Mouse (Mus musculus): Measurements from ENCODE around the gene Myh15. TPM values are rescaled to one million over a fixed set of nuclear protein-coding genes. Genes with fewer than 3 reads are reported as not detected.
"Not testable (repeated sequence)": the region's sequence is repeated elsewhere in the genome, so short reads cannot be mapped to it uniquely, and the experiment has no call there.

The Myh15 gene
- polyA plus RNA-seq, 1 experiment from 2014 or later = not detected

- WGBS = 95% methylated on average over 12 of the region's 12 CpGs
- H3K27me3 ChIP-seq = no peaks in the 10 kb centered on the region
- no peak overlapping the region for H3K4me2 ChIP-seq (replicated peaks)
- H3K9me3 ChIP-seq = no peaks in the 10 kb centered on the region
- no peaks in the 10 kb centered on the region for H3K36me3 ChIP-seq
- H3K4me1 ChIP-seq = no peaks in the 10 kb centered on the region
- H3K4me3 ChIP-seq = no peak overlapping the region
- no peak overlapping the region for H3K27ac ChIP-seq (replicated peaks)
- ATAC-seq (ENCODE audit: low FRiP score, low read depth) = no peak
- H3K9ac ChIP-seq (replicated peaks) = no peak overlapping the region
Observed at GRCm38 (mm10) chr16:49167325-49167724, 110.0 kb downstream of the Myh15 start.

- H3K9me3 ChIP-seq = no peaks in the 10 kb centered on the region
- H3K4me2 ChIP-seq (replicated peaks) = no peak overlapping the region
- H3K4me1 ChIP-seq = 0 out of 2 replicates have a peak, but pooled peaks cover 6% of the 10 kb centered on the region
- WGBS = 100% methylated on average over 1 of the region's 1 CpGs
- no peak overlapping the region for H3K27ac ChIP-seq (replicated peaks)
- no peak overlapping the region for H3K4me3 ChIP-seq
- ATAC-seq (ENCODE audit: low FRiP score, low read depth) = no peak; the same call in 1 of the 2 replicates
- no peak overlapping the region for H3K9ac ChIP-seq (replicated peaks)
- H3K27me3 ChIP-seq = no peaks in the 10 kb centered on the region
- no peaks in the 10 kb centered on the region for H3K36me3 ChIP-seq
Observed at GRCm38 (mm10) chr16:49175077-49175476, 117.8 kb downstream of the Myh15 start.

DNA sequence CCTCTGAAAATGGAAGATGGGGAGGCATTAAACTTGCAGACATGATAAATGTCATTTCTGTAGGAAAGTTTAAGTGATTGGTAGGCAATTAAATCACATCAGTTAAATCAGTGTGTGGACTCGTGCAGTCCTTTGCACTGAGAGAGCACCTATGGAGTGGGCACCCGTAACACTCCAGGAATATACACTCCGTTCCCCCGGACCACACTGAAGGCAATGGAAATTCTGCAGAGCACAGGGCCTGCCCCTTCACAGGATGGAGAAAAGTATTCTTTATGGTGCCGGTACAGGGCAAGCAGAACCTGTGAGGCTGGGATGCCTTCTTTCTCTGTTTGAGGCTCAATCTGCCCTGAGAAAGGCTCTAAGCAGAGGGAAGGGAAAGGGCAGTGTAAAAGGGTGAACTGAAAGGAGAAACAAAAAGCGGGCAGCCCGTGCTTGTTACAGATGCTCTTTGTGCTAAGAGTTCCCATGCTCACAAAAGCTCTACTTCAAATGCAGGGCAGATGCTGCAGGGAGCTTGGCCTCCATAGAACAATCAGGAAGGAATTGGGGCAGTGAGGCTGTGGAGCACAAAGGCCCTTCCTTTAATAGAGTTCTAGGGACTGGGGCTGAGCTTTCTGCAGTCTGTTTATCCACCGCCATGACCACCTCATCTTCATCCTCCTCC is 118.6 kb downstream of the Myh15 start:
- 67% methylated on average over 8 of the region's 8 CpGs for WGBS
- peak; percentile 47; the same call in 1 of the 2 replicates for ATAC-seq (ENCODE audit: low FRiP score, low read depth)
- Histone ChIP-seq H3K4me2 (replicated peaks) (no peak overlapping the region), H3K36me3 (no peaks in the 10 kb centered on the region), H3K4me1 (0 out of 2 replicates have a peak, but pooled peaks cover 6% of the 10 kb centered on the region), H3K4me3 (no peak overlapping the region), H3K27me3 (no peaks in the 10 kb centered on the region), H3K27ac (replicated peaks) (no peak overlapping the region), H3K9ac (replicated peaks) (no peak overlapping the region), H3K9me3 (no peaks in the 10 kb centered on the region)

DNA sequence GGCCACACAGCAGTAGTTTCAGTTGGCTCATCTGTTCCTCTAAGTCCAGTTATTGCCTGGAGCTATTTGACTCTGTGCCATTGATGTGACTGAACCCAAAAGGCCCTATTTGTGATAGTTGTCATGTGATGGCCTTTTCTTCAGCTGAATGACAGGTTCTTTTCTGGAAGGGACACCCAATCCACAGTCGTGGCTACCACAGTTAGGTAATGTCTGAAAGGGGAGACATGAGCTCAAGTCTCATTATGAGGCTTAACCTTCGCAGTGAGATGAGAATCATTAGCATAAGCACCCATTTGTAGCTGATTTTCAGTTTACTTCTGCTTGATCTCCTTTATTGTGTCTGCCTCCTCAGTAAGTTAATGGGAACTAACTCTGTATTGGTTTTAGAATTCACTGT is 136.2 kb downstream of the Myh15 start:
- H3K36me3 ChIP-seq = no peaks in the 10 kb centered on the region
- H3K4me1 ChIP-seq = no peaks in the 10 kb centered on the region
- no peaks in the 10 kb centered on the region for H3K27me3 ChIP-seq
- 49% methylated on average over 2 of the region's 2 CpGs for WGBS
- no peak overlapping the region for H3K4me2 ChIP-seq (replicated peaks)
- no peak overlapping the region for H3K27ac ChIP-seq (replicated peaks)
- no peak overlapping the region for H3K4me3 ChIP-seq
- no peak overlapping the region for H3K9ac ChIP-seq (replicated peaks)
- H3K9me3 ChIP-seq = no peaks in the 10 kb centered on the region
- ATAC-seq (ENCODE audit: low FRiP score, low read depth) = peak; percentile 62

GRCm38 (mm10) chr16:49193986-49194385 is 136.7 kb downstream of the Myh15 start:
- Histone ChIP-seq H3K4me2 (replicated peaks) (no peak overlapping the region), H3K4me1 (no peaks in the 10 kb centered on the region), H3K27me3 (no peaks in the 10 kb centered on the region), H3K9ac (replicated peaks) (no peak overlapping the region), H3K36me3 (no peaks in the 10 kb centered on the region), H3K9me3 (no peaks in the 10 kb centered on the region), H3K27ac (replicated peaks) (no peak overlapping the region), H3K4me3 (no peak overlapping the region)
- 81% methylated on average over 2 of the region's 2 CpGs for WGBS
- ATAC-seq (ENCODE audit: low FRiP score, low read depth) = 0 out of 2 replicates have a peak, but pooled peaks have one; percentile 13

GRCm38 (mm10) chr16:49196290-49196689 is 139.0 kb downstream of the Myh15 start:
- ATAC-seq (ENCODE audit: low FRiP score, low read depth) = no peak
- WGBS = 59% methylated on average over 3 of the region's 3 CpGs
- no peaks in the 10 kb centered on the region for H3K36me3 ChIP-seq
- no peak overlapping the region for H3K9ac ChIP-seq (replicated peaks)
- H3K9me3 ChIP-seq = no peaks in the 10 kb centered on the region
- H3K4me1 ChIP-seq = no peaks in the 10 kb centered on the region
- H3K27me3 ChIP-seq = no peaks in the 10 kb centered on the region
- H3K4me2 ChIP-seq (replicated peaks) = no peak overlapping the region
- H3K27ac ChIP-seq (replicated peaks) = no peak overlapping the region
- no peak overlapping the region for H3K4me3 ChIP-seq

DNA sequence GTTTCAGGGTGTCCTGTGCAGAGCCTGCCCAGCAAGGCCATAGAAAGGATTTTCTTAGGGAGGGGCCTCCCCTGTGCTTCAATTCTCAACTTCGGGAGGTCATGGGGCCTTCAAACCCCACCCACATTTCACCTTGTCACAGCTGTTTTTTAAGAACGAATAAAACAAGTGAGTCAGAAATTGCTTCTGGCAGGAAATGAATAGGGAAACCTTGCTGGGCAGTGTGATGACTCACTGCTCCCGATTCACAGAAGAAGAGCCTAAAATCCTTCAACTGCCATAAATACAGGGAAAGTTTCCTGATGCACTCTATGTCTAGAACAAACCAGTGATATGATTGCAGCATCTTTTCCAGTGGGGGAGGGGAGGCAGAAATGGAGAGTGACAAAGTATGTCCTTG is 140.7 kb downstream of the Myh15 start:
- ATAC-seq (ENCODE audit: low FRiP score, low read depth) = no peak
- WGBS = 72% methylated on average over 3 of the region's 3 CpGs
- Histone ChIP-seq H3K4me3 (no peak overlapping the region), H3K9me3 (no peaks in the 10 kb centered on the region), H3K27me3 (no peaks in the 10 kb centered on the region), H3K4me1 (no peaks in the 10 kb centered on the region), H3K9ac (replicated peaks) (no peak overlapping the region), H3K4me2 (replicated peaks) (no peak overlapping the region), H3K36me3 (no peaks in the 10 kb centered on the region), H3K27ac (replicated peaks) (no peak overlapping the region)

DNA sequence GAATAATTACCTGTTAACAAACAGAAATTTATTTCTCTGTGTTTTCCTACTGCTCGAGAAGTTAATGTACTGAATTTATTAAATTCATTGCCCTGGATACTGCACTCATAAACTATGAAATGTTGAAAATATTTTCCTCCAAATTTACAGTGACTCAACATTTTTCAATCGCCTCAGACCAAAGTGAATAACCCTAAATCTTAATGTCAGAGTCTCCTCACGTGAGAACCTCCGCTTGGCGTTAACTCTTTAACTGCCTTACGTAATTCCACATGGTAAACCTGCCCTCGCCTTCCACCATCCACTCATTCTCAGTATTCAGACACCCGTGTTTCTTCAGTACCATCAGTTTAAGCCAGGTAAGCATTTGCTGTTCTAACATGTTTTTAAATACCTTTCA is 166.4 kb downstream of the Myh15 start:
- no peak for ATAC-seq (ENCODE audit: low FRiP score, low read depth)
- Histone ChIP-seq H3K4me2 (replicated peaks) (no peak overlapping the region), H3K36me3 (no peaks in the 10 kb centered on the region), H3K4me1 (no peaks in the 10 kb centered on the region), H3K4me3 (no peak overlapping the region), H3K27me3 (no peaks in the 10 kb centered on the region), H3K9ac (replicated peaks) (no peak overlapping the region), H3K27ac (replicated peaks) (no peak overlapping the region), H3K9me3 (peaks cover 2% of the 10 kb centered on the region; the same call in 1 of the 2 replicates)
- WGBS = 79% methylated on average over 8 of the region's 8 CpGs

GRCm38 (mm10) chr16:49243517-49243916 is 186.2 kb downstream of the Myh15 start:
- H3K27ac ChIP-seq (replicated peaks); H3K36me3 ChIP-seq; H3K4me2 ChIP-seq (replicated peaks); H3K27me3 ChIP-seq; ATAC-seq (ENCODE audit: low FRiP score, low read depth); H3K4me1 ChIP-seq; H3K9ac ChIP-seq (replicated peaks); H3K9me3 ChIP-seq; H3K4me3 ChIP-seq: not testable (repeated sequence)
- 94% methylated on average over 1 of the region's 1 CpGs for WGBS

Other genes starting within 250 kb of the Myh15 start
- gene Retnlb, start 240.6 kb upstream of the Myh15 start, polyA plus RNA-seq (2016; fragmentation: Nextera tagmentation; extraction: Ambion mirVana) = not detected in 2 replicates
- gene Retnla, start 214.9 kb upstream of the Myh15 start, polyA plus RNA-seq (2016; fragmentation: Nextera tagmentation; extraction: Ambion mirVana) = not detected in 2 replicates
- gene Retnlg, start 184.9 kb upstream of the Myh15 start, polyA plus RNA-seq (2016; fragmentation: Nextera tagmentation; extraction: Ambion mirVana) = not detected in 2 replicates
- 50.8 and 51.6 TPM in 2 replicates for gene Dzip3, start 63.3 kb upstream of the Myh15 start, polyA plus RNA-seq (2016; fragmentation: Nextera tagmentation; extraction: Ambion mirVana)
- 38.5 and 39.0 TPM in 2 replicates for gene Cip2a, start 63.3 kb upstream of the Myh15 start, polyA plus RNA-seq (2016; fragmentation: Nextera tagmentation; extraction: Ambion mirVana)